Mouse (Mus musculus) embryonic fibroblast, embryonic 13.5 days (primary cell): ENCODE data around the gene Stox2.

Source experiments
- CTCF ChIP-seq: IDR thresholded peaks from 2 replicates; pipeline ENCODE4 v1.5.1; 2011; ENCODE audit warnings: mild to moderate bottlenecking, control low read depth, low read length, moderate library complexity, borderline replicate concordance; ENCODE audit not compliant: insufficient read depth
- POLR2A ChIP-seq: IDR thresholded peaks from 2 replicates; pipeline ENCODE4 v1.6.1; 2011; ENCODE audit warnings: low read depth, mild to moderate bottlenecking, control low read depth, low read length, moderate library complexity

DNA sequence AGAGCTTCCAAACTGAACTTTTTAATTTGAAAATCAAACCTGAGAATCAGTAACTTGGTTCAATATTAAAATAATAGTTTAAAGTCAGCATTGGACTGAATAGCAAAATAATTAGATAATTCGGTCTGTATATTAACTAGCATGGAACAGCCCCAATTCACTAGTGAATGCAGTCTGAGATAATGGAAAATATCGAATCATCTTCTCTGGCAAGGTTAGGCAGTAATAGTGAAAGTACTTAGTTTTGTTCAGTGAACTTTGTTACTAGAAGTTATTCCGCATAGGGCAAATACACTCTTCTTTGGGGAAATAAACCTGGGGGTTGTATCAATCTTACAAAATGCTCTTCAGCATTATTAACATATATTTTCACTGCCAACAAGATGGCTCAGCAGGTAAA lies 147.7 kb downstream of the Stox2 start:
- no peak for TF ChIP-seq CTCF
- no peak for TF ChIP-seq POLR2A
